Mouse (Mus musculus): ENCODE results near the gene Lmna. TPM values are rescaled to one million over a fixed set of nuclear protein-coding genes. Genes with fewer than 3 reads are reported as not detected.
A peak's percentile ranks its signal among the peaks of the same experiment; 100 is the strongest.

Lmna gene
- total RNA-seq (2021) = 10 to 100 TPM; 34.6 to 36.1 TPM
- long read RNA-seq, experiment 1, transcript Lmna-203 (10 exons, 2,021 nt) = major isoform, 27 of 78 reads
- long read RNA-seq, experiment 1, transcript Lmna-201 (12 exons, 3,156 nt) = minor isoform, 10 of 78 reads
- long read RNA-seq, experiment 1, partial matches to known transcripts = 29 of 78 reads
- long read RNA-seq, experiment 1, other reads (novel, unspliced or antisense) = 10 of 78 reads
- long read RNA-seq, experiment 2, transcript Lmna-203 (10 exons, 2,021 nt) = major isoform, 22 of 71 reads
- long read RNA-seq, experiment 2, transcript Lmna-201 (12 exons, 3,156 nt) = minor isoform, 10 of 71 reads
- long read RNA-seq, experiment 2, partial matches to known transcripts = 33 of 71 reads
- long read RNA-seq, experiment 2, other reads (novel, unspliced or antisense) = 5 of 71 reads

DNA sequence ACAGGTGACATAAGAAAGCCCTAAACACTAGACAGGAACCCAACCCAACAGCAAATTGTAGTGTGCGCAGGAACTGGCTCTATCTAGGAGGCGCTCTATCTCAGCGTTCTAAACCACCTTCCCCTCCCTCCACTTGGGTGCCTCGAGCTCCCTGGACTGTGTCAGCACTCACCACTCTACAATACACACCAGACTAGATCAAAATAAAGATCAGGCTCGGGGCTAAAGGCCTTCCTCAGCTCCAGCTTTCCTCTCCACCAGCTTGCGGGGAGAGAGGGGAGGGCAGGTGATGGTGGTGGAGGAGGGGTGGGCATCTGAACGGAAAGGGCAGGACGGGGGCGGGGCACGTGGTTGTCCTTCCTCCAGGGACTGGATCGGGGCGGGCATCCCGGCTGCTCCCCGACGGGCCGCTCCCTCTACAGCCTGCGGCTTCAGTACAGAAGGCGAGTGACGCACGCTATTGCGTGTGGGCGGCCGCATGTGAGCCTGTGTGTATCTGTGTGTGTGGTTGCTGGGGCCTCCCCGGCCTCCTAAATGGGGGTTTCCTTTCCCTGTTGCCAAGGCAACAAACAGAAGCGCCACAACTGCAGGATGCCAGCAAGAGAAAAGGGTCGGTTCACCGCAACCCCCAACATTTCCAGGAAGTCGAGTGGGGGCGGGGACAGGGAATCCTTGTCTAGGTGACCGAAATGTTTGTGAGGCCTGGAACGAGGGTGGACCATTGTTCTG is at the start of gene Lmna:
Lmna (minus strand) TSS at position 265 of the 729 bp plus-strand sequence.
- H3K4me3 ChIP-seq = peak within 1 kb of the TSS; percentile 55
- peak within 1 kb of the TSS; percentile 77 for H3K27ac ChIP-seq
- DNase-seq (ENCODE audit: low spot score in 2 of 2) = peak; percentile 92 to 93
- TF ChIP-seq CTCF (conservative IDR thresholded peaks at IDR 0.05) = peak; percentile 58

- no peak overlapping the region for H3K27ac ChIP-seq
- no peak for TF ChIP-seq CTCF (conservative IDR thresholded peaks at IDR 0.05)
- no peak for DNase-seq (ENCODE audit: low spot score in 2 of 2)
- no peak overlapping the region for H3K4me3 ChIP-seq
These were observed 46.9 kb upstream of the Lmna start for GRCm38 (mm10) chr3:88556616-88557015.

GRCm38 (mm10) chr3:88555731-88556130 is 46.0 kb upstream of the Lmna start:
- TF ChIP-seq CTCF (conservative IDR thresholded peaks at IDR 0.05) = no peak
- no peak overlapping the region for H3K4me3 ChIP-seq

GRCm38 (mm10) chr3:88555069-88555605 is 45.4 kb upstream of the Lmna start:
- TF ChIP-seq CTCF (conservative IDR thresholded peaks at IDR 0.05) = no peak
- DNase-seq (ENCODE audit: low spot score in 2 of 2) = no peak
- no peak overlapping the region; the same call in 1 of the 2 replicates for H3K4me3 ChIP-seq
- H3K27ac ChIP-seq = no peak overlapping the region

More at GRCm38 (mm10) chr3:88555731-88556130, 46.0 kb upstream of the Lmna start:
- H3K27ac ChIP-seq = no peak overlapping the region
- no peak for DNase-seq (ENCODE audit: low spot score in 2 of 2)

DNA sequence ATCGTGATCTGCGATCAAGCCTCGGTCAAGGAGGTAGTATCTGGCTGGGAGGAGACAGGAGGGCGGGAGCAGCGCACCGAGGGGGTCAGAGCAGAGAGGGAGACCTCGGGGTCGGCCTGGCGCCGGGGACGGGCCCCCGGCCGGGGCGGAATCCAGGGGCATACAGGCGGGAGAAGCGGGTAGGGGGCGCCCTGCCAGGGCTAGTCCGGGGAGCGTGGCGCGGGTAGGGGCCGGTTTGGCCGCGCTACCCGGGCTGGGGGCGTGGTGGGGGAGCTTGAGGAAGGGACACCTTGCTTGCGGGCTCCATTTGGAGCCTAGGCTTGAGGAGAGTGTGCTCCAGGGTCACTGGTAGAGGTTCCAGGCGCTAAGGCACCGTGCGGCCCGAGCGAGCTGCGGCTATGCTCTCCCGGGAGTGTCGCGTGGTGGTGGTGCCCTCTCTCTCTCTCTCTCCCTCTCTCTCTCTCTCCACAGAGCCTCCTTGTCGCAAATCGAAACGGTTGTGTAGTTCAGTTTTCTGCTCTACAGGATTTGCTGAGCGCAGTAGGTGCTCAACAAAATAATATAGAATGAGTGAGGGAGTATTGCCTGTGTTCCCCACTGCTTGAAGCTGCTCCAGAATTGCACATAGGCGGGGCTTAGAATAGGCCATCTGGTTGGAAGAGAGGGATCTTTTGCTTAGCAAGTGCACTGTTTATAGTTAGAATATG is 44.3 kb upstream of the Lmna start:
- Histone ChIP-seq H3K4me3 (peak overlapping the region; percentile 98), H3K27ac (peak overlapping the region; percentile 99)
- DNase-seq (ENCODE audit: low spot score in 2 of 2) = peak; percentile 41 to 64
- TF ChIP-seq CTCF (conservative IDR thresholded peaks at IDR 0.05) = no peak

- peak; percentile 82 to 92 for DNase-seq (ENCODE audit: low spot score in 2 of 2)
- H3K27ac ChIP-seq = peak within 1 kb of the TSS; percentile 99
These were observed 43.7 kb upstream of the Lmna start, which contains the start of gene Ubqln4 for GRCm38 (mm10) chr3:88553525-88553879. Gene Ubqln4, plus strand, starts transcription at chr3:88553758.

DNA sequence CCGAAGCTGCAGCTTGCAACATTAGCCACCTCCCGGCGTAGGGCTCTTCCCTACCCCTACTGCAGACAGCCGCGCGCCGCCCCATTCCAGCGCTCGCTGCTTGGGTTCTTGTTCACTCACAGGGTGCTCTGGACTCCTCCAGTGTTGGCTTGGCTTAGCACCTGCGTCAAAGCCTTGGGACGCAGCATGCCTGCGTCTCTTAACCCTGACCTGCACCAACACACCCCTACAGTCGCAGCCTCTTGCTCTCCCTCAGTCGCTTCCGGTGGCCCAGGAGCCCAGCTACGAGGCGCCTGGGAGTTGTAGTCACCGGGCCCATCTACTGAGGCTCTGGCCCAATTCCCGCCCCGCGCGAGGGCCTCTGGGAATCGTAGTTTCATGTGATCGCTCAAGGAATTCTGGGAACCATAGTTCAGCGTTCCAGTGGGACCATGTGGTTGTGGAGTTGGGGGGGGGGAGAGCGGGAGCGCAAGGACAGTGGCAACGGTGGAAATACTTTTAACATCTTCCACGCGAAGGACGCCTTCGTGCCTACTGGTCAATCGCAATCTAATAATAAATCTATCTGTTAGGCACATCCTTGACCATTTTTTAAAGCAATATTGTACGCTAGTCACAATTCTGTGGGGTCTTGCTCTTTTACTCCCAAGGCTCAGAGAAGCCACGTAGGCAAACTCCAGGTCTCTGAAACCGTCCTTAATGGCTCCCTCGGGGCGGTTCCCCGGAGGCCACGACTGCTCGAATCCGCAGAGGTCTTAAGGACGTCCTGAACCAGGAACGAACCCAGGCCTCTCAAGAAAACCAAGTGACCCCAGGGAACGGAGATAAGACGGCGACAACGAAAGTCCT is 43.1 kb upstream of the Lmna start, which contains the start of gene Lamtor2:
Lamtor2 (minus strand) TSS at position 399 of the 849 bp plus-strand sequence.
- peak within 1 kb of the TSS; percentile 98 for H3K4me3 ChIP-seq
- peak within 1 kb of the TSS; percentile 99 for H3K27ac ChIP-seq
- DNase-seq (ENCODE audit: low spot score in 2 of 2) = peak; percentile 99
- TF ChIP-seq CTCF (conservative IDR thresholded peaks at IDR 0.05) = no peak

More at GRCm38 (mm10) chr3:88553525-88553879, 43.7 kb upstream of the Lmna start, which contains the start of gene Ubqln4:
- H3K4me3 ChIP-seq = peak within 1 kb of the TSS; percentile 98
- TF ChIP-seq CTCF (conservative IDR thresholded peaks at IDR 0.05) = peak; percentile 84

DNA sequence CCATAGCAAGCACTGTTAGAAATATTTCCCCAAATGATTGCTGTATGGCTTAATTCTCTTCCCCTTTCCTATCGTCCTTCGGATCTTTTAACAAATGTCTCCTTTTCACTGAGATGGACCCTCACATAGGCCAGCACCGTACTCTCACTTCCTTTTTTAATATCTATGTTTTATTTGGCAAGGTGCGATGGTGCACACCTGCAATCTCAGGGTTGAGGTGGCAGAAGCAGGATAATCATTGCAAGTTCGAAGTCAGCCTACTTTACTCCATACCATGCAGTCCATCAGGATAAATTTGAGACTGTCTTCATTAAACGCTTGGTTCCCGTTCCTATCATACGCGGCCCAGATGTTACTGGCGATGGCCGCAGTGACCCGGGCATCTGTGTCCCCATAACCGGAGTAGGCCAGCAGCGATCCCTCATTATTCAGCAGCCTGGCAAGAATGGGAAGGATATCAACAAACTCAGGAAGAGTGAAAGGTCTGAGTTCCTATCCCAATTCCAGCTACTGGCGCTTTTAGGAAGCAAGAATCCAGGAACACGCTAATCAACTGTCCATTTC is 42.4 kb upstream of the Lmna start:
- Histone ChIP-seq H3K4me3 (peak overlapping the region; percentile 98), H3K27ac (peak overlapping the region; percentile 99)
- DNase-seq (ENCODE audit: low spot score in 2 of 2) = no peak
- TF ChIP-seq CTCF (conservative IDR thresholded peaks at IDR 0.05) = no peak

DNA sequence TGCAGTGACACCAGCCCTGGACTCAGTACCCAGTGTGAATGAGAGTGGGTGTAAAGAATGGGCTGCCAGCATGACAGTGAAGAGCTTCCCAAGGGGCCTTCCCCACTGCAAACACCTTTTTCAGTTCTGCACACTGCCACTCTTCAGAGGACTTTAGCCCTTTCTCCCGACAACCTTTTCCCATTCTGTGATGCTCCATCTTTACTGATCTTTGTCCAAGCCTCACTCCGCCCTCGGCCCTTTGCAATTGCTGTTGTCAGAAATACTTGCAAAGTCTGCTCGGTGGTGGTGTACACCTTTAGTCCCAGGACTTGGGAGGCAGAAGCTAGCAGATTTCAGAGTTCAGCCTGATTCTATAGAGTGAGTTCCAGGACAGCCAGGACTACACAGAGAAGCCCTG is 41.8 kb upstream of the Lmna start:
- no peak for DNase-seq (ENCODE audit: low spot score in 2 of 2)
- no peak for TF ChIP-seq CTCF (conservative IDR thresholded peaks at IDR 0.05)
- Histone ChIP-seq H3K4me3 (peak overlapping the region; percentile 98), H3K27ac (no peak overlapping the region)

GRCm38 (mm10) chr3:88548180-88548917 is 38.6 kb upstream of the Lmna start, which contains the start of gene Rab25:
Gene Rab25, minus strand, starts transcription at chr3:88548300.
- Histone ChIP-seq H3K27ac (no peak within 1 kb of the TSS), H3K4me3 (no peak within 1 kb of the TSS)
- no peak for TF ChIP-seq CTCF (conservative IDR thresholded peaks at IDR 0.05)
- DNase-seq (ENCODE audit: low spot score in 2 of 2) = no peak
